Mouse (Mus musculus) olfactory bulb, adult 2 months (tissue): Measurements from ENCODE around the gene Klhdc8b.

Experiments
- CTCF ChIP-seq: fragments of 200-500 bp; IDR thresholded peaks from 2 replicates; pipeline ENCODE4 v1.5.1; 2012; ENCODE audit warnings: low read depth, mild to moderate bottlenecking, low read length, moderate library complexity; ENCODE audit not compliant: insufficient read depth
- POLR2A ChIP-seq: fragments of 200-500 bp; IDR thresholded peaks from 2 replicates; pipeline ENCODE4 v1.6.1; 2012; ENCODE audit warnings: mild to moderate bottlenecking, low read depth, low read length, moderate library complexity; ENCODE audit not compliant: insufficient read depth

GRCm38 (mm10) chr9:108480813-108481519 is 19.6 kb upstream of the Klhdc8b start:
- TF ChIP-seq CTCF = no peak
- no peak for TF ChIP-seq POLR2A
